Mouse (Mus musculus) left cerebral cortex, postnatal 36 days (tissue): ENCODE measurements around the gene Ccdc177. TPM values are rescaled to one million over a fixed set of nuclear protein-coding genes. Genes with fewer than 3 reads are reported as not detected.
A peak's percentile ranks its signal among the peaks of the same experiment; 100 is the strongest.

ENCODE experiments used
- DNase-seq, 2 experiments: peaks; one replicate each; pipeline ENCODE4 v3.0.0; 2021 to 2022; ENCODE audit warnings: low spot score in 2 of 2, mixed read lengths in 1 of 2
- intact Hi-C: fragments of 180-260 bp; cut with DNase I; formaldehyde crosslinking; loops from one replicate; pipeline ENCODE4 v1.15.1; 2025
- total RNA-seq, 2 experiments: library from RNA; stranded (reverse); gene quantifications; 2 replicates each; pipeline ENCODE4 v1.2.3; 2021

Gene Ccdc177
- total RNA-seq, 2 experiments from 2014 or later: 14.5 to 15.7 TPM

DNA sequence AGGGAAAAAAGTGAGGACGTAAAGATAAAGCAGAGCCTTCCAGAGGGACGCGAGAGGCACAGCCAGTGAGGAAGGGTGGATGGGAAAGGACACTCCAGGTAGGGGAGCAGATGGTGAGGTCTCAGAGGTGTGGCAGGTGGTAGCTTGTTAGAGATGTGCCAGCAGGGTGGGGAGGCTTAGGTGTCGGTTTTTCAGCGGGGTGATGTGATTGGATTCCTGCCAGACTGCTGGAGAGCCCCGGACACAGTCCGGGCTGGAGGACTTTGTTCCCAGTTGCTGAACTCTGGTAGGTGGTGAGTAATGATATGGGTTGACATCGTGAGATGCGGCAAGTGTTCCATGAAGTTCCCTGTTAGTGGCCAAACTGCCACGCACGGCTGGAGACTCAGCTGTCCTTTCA, 27.1 kb upstream of the Ccdc177 start:
- intact Hi-C loops: no loop called here
- DNase-seq: no peak

DNA sequence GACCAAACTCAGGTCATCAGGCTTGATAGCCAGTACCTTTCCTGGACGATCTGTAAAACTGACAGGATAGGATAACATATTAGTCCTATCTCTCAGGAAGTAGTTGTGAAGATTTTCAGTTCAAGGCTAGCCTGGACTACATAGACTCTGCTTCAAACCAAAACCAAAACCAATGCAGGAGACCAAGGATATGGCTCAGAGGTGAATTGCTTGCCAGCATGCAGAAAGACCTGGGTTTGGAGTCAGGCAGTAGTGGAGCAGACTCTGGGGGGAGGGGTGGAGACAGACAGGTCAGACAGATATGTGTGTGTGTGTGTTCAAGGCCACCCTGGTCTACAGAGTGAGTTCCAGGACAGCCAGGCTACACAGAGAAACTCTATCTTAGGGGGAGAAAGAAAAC, 26.1 kb upstream of the Ccdc177 start:
- DNase-seq: no peak
- intact Hi-C loops: no loop called here

DNA sequence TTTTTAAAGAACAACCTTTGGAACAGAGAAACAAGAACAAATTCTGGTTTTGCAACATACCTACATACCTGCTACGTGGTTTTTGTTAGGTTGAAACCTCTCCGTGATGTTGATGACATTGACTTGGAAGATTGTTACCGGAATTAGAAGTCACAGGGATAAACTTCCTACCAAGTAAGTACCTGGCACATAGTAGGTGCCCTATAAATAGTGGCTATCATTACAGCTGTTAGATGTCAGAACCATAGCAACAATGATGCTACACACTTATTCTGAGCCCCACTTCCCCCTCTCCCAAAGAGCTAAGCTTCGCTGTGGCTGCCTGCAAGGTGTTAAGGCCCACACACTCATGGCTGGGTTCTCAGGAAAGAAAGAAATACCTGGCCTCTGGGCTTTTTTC, 25.1 kb upstream of the Ccdc177 start:
- intact Hi-C loops: no loop called here

DNA sequence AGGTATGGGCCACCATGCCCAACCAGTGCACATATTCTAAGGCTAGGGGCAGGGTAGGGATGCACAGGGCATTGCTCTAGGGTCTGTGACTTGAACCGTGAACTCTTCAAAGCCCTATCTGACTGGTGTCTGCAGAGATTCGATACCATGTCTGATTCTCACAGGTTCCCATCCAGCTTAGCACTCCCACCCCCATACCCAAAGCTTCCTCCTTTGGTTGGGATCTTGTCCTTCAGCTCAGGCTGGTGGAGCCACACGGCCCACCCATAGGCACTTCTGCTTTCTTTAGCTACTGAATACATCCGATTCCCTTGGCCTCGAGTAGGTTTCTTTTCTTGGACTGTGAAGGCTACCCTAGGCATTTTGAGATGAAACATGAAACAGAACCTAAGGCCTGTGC, 24.5 kb upstream of the Ccdc177 start:
- intact Hi-C loops: no loop called here

More for the DNA sequence above, 25.1 kb upstream of the Ccdc177 start:
- no peak for DNase-seq

GRCm38 (mm10) chr12:80783889-80784288, 23.4 kb upstream of the Ccdc177 start:
- intact Hi-C loops: no loop called here
- DNase-seq: no peak

More for the DNA sequence above, 24.5 kb upstream of the Ccdc177 start:
- no peak for DNase-seq

DNA sequence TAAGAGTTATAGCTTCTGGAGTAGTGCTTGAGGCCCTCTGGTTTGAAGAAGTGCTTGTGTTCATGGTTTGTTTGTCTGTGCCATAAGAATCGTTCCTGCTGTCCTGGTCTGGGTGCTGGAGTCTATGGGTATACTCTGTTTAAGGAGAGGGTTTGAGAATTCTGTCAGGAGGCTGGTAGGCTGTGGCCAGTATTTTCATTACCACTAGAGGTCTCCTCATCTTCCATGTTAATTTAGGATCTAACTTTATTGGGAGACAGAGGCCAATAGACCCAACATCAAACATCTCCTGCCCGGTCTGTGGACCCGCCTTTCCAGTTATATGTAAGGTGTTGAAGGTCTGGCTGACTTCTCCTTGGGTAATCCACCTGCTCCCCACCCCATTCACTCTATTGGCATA, 22.4 kb upstream of the Ccdc177 start:
- intact Hi-C loops: no loop called here
- DNase-seq: no peak

DNA sequence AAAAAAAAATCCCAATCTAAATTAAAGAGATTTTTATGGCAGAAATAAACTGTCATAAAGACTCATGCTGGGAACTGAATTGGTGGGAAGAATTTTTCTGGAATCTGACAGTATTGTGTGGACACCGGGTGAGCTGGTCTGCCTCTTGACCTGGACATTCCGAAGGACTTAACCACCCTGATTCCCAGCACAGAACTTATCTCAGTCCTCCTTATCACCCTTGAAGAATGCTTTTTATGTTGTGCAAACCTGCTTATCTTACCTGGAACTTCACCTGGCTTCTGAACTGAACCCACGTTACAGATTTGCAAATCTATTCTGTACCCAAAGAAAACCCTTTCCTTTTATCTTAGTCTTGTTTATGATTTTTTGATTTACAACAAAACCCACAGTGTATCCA, 21.7 kb upstream of the Ccdc177 start:
- intact Hi-C loops: no loop called here
- DNase-seq: no peak

GRCm38 (mm10) chr12:80779760-80780159, 19.3 kb upstream of the Ccdc177 start:
- intact Hi-C loops: no loop called here
- DNase-seq: no peak

DNA sequence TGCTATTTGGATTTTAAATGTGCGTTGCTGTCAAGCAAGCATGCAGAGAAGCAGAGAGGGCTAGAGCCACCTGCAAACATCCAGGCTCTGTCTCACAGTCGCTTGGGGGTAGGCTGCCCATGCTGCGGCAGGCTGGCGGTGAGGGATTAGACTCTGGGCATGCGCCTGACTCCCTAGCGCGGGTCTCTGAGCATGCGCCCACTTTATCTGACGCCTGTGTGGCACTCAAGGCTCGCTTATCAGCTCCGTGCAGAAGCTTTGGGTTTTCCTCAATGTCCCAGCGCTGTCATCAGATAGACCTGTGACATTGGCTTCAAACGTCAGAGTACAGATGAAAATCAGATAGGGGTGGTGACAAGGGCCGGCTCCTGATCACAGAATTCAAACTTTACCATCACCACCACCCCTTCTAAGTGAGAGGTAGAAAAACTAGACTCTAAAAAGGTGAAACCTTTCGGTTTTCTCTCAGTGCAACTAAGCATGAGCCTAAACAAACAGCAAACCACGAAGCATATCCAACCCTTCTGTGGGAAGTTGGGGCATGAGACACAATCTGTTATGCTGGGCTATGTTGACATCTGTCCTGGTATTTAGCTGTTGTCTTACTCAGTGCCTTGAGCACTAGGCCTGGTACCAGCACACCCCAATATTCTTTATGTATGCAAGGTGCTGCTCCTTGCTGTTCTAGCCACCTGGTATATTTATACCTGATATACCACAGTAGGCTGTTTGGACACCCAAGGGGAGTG, 17.9 kb upstream of the Ccdc177 start:
- DNase-seq: no peak
- intact Hi-C loops: no loop called here

DNA sequence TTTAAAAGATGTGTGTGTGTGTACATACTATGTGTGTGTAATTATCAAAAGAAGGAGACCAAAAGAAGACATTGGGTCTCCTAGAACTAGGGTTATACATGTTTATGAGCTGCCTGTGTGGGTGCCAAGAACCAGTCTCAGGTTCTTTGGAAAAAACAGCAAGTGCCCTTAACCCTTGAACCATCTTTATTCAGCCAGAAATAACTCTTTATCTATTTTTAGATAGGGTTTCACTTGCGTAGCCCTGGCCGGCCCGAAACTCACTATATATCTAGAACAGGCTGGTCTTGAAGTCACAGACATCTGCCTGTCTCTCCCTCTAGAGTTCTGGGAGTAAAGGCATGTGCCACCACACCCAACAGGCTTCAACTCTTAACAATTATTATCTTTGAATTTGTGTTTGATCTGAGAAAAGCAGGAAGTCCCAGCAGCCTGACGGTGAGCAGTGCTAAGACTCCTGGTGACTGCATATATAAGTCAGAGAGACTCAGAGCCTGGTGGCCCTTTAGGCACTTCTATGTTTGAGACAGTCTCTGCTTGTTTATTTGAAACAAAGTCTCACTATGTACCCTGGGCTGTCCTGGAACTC, 15.7 kb upstream of the Ccdc177 start:
- intact Hi-C loops: no loop called here
- no peak for DNase-seq

- intact Hi-C loops: no loop called here
- no peak for DNase-seq
These were observed 14.3 kb upstream of the Ccdc177 start for GRCm38 (mm10) chr12:80774786-80775185.

GRCm38 (mm10) chr12:80769697-80770096, 9.2 kb upstream of the Ccdc177 start:
- intact Hi-C loops: loop anchor here (1.0 kb wide), 1 partner anchor 126 kb away; no protein-coding TSS in a partner anchor
- DNase-seq: peak; percentile 52 to 71

DNA sequence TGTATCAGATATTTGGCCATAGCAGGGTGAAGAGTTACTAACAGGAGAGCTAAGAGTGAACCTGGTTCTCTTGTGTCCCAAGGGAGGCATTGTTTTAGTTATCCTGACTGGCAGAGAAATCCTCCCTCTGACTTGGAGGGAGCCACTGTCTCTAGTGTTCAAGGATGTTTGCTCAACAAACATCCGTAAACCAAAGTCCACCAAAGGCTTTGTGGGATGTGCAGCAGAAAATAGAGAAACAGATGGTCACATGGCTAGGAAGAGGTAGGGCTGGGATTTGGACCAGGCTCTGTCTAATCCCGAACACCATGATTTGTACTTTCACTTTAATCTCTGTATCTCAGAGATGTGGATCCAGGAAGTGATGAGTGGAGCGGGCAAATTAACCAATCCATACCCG, 3.6 kb upstream of the Ccdc177 start:
- intact Hi-C loops: no loop called here
- no peak for DNase-seq

DNA sequence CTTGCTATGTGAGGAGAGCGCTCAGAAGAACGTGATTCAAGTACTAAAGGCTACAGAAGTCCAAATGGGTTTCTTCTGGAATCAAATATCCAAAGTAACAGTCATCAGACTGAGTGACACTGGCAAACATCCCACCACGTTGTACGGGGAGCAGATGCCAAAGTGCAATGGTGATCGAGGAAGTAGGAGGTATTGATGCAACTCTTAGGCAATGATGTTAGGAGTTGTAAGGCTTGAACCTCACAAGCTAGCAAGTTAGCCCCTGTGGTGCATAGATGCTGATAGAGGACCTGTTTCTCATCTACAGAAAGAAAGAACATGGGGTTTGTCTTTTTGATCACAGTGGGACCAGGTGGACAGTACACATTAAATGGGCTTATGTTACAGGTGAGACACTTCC, 2.5 kb upstream of the Ccdc177 start:
- intact Hi-C loops: no loop called here
- no peak for DNase-seq

GRCm38 (mm10) chr12:80759713-80760395, 633 bp downstream of the Ccdc177 start:
- DNase-seq: peak; percentile 52 to 55
- intact Hi-C loops: loop anchor here (1.0 kb wide), 2 partner anchors 24 to 30 kb away; no protein-coding TSS in a partner anchor

DNA sequence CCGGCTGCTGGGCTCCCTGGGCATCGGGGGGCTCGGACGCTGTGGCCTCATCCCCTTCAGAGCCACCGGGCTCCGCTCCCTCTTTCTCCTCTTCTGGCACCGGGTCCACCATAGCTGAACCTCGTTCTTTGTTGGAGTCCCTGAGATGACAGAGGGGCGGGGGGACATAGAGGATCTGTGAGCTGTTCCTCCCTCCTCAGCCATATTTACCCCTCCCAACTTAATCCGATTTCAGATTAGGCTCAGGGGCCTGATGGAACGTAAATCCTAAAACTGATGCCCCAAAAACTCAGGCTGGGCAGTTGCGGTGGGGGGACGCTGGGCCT, 1.1 kb downstream of the Ccdc177 start:
- intact Hi-C loops: no loop called here
- DNase-seq: no peak

- intact Hi-C loops: no loop called here
- DNase-seq: no peak
These were observed 1.7 kb downstream of the Ccdc177 start for GRCm38 (mm10) chr12:80758559-80759386.

- intact Hi-C loops: no loop called here
- no peak for DNase-seq
These were observed 2.5 kb downstream of the Ccdc177 start for GRCm38 (mm10) chr12:80757751-80758558.

- no peak for DNase-seq
- intact Hi-C loops: no loop called here
These were observed 8.9 kb downstream of the Ccdc177 start for GRCm38 (mm10) chr12:80751556-80751955.
